Mouse (Mus musculus) cerebellum, postnatal 10 days (tissue): ENCODE results near the gene Atp8b4.
A peak's percentile ranks its signal among the peaks of the same experiment; 100 is the strongest.
"Not testable (repeated sequence)": the region's sequence is repeated elsewhere in the genome, so short reads cannot be mapped to it uniquely, and the experiment has no call there.

Experiments
- DNase-seq, 2 experiments: peaks; one replicate each; pipeline ENCODE4 v3.0.0; 2021; ENCODE audit warnings: mixed read lengths in 2 of 2

The Atp8b4 gene

DNA sequence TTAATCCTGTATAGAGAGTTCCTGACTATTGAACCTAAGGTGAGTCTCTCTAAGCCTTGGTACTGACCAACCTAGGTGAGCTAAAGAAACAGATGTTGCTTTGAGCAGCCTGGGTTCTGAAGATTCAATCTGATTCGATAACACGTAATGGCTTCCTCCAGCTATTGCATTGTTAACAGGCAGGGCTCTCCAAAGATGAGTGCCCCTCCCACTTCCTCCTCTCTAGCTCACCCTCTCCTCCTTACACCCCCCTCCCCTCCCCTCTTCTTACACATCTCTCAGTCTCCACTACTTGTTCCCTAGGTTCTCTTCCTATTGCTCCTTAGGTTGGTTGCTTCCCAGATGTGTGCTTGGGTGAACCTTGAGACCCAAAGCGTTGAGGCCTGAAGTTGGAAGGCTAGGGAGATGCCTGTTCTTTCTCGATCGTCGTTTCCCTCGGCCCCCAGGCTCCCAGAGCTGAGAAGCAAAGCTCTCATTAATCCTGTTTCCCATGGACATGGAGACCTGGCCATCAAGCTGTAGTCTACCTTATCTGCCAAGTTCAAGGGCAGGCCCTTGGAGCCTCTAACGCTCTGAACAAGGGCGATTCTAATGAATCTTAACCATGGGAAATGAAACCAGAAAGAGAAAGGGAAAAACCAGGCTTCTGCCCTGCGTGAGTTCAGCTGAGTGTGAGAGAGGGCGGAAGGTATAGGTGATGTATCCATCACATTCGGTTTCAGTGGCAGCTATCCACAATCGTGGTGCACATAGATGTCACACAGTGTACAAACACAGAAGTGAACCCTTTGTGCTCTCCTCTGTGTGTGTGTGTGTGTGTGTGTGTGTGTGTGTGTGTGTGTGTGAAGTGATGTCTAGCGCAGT, 4.4 kb downstream of the Atp8b4 start:
- no peak for DNase-seq

DNA sequence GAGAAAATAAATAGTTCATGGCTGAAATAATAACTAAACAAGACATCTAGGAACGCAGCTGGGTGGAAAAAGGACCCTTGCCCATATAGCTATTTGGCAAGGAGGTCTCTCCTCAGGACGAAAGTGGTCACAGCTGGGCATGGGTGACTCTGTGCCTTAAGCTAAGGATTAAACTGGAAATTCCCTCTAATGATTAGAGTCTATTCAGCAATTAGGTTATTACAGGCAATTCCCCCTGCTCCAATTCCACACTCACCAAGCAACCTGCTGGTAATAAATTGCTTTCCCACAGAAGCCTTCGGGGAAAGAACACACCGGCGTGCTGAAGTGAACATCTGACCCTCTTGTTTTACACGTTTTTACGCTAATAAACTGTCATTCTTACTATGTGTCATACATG, 5.2 kb downstream of the Atp8b4 start:
- no peak for DNase-seq

DNA sequence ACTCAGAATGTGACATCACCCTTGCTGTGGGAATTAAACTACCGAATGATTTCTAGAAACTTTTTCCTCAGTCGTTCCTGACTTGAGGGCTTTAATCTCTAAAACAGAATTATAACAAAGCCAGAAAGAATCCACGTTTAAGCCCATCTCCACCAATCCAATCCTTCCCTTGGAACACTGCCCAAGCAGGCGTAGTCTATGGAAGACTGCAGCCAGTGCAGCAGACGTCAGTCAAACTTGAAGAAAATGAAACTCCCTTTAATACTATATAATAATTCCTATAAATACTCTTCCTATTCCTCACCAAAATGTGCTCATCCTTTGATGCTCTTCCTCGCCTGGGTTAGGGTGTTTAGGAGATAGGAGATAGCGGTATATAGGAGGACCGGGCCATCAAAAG, 7.2 kb downstream of the Atp8b4 start:
- DNase-seq, result peak; percentile 51 to 57

DNA sequence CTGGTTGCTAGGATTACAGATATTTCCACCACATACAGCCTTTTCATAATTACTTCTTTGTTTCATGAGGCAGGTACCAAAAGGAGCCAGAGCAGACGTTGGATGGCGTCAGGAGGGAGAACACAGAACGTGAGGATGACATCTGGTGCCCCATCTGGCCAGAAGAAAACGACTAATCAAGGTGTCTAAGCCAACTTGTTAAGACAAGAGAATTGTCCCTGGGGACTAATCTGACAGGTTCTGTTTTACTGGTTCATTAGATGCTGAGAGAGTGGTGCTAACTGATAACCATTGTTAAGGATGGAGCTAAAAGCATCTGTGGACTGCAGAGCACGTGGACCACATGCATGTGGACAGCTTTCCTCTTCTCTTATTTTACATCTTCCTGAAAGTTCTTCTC, 7.8 kb downstream of the Atp8b4 start:
- peak; percentile 24 to 37 for DNase-seq

DNA sequence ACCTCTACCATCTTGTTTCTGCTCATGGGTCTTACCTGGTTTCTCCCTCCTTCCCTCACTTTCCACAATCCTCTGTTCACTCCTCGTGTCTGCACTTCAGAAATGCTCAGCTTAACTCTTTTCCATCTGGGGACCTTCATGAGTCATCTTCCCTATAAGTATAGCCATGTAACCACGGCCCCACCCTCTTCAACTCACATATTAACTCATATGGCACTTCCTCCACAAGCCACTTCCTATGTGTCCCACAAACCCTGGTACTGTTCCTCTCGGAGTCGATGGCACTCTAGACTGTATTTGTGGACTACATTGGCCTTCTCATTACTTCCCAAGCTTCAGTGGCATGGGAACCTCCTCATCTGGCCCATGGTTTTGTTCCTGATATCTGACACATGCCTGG, 9.0 kb downstream of the Atp8b4 start:
- DNase-seq, result no peak

DNA sequence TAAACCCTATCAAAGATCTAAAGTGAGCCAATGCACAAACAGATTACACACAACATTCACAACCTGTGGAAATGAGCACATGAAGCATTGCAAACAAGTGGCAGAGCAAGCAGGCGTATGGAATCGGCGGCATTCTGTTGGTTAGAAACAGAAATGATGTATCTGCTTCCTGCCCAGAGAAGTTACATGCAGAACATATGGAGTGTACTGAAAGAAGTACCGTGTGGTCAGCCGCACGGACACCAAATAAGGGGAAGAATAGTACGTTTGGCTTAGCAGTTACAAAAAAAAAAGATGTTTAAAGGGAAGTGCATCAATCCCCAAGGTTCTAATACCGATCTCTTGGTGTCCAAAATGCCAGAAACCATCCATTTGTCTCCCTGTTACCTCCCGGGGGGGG, 9.9 kb downstream of the Atp8b4 start:
- DNase-seq, result no peak

DNA sequence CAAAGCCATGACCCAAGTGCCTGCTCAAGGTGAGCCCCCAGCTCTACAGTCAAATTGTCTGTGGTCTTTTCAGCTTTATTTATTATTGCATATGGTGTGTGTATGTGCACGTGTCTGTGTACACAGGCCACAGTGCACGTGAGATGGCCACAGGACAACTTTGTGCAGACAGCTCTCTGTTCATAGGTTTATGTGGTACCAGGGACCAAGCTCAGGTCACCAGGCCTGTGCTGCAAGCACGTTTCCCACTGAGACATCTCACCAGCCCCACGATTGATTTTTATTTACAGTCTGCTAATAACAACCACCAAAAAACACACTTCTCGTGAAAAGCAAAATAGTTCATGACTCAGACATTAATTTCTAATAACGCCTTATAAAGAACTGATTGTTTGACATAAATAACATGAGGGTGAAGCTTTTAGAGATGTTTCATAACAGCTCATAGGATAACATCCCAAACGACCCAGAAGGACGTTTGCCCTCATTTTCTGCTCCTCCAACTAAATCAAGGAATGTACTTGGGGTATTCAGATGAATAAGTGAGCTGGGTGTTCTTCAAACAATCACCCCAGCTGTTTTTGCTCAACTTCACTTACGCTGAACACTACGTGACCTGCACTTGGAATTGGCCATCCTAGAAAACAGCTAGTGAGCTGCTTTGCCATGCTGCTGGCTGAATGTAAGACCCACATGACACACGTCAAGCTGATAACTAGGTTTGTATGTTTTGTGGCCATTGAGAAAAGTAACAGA, 15.0 kb downstream of the Atp8b4 start:
- no peak for DNase-seq

DNA sequence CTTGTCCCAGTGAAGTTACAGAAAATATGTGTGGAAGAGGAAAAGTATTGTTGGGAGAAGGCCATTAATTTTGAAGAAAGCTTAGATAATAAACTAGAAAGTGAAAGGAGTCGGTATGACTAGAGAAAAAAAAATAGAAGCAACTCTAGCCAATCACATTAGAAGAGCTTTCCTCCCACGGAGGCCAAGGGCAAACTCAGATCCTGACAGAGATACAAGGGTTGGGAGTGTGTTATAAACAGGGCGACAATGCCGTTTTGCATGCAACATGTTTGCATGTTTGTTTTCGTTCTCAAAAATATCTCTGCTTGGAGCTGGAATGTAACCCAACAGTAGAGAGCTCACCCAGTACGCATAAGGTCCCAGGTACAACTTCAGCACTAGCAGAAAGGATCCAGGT, 17.1 kb downstream of the Atp8b4 start:
- DNase-seq, result no peak

DNA sequence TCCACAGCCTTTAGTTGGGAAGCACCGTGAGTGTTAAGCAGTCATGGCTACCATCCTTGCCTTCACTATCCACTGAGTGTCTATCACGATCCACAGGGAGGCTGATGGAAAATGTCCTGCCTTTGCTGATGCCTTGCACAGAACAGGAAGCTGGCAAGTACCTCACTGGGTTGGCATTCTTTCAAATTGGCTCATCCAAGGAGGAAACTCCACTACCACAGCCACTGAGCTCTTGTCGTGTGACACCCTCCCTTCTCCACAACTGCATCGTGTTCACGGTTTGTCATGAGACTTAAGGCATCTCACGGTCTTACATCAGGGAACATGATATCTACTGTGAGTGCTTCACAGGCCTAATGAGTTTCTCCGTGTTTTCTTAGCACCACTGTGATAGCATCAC, 22.9 kb downstream of the Atp8b4 start:
- peak; percentile 74 to 75 for DNase-seq

DNA sequence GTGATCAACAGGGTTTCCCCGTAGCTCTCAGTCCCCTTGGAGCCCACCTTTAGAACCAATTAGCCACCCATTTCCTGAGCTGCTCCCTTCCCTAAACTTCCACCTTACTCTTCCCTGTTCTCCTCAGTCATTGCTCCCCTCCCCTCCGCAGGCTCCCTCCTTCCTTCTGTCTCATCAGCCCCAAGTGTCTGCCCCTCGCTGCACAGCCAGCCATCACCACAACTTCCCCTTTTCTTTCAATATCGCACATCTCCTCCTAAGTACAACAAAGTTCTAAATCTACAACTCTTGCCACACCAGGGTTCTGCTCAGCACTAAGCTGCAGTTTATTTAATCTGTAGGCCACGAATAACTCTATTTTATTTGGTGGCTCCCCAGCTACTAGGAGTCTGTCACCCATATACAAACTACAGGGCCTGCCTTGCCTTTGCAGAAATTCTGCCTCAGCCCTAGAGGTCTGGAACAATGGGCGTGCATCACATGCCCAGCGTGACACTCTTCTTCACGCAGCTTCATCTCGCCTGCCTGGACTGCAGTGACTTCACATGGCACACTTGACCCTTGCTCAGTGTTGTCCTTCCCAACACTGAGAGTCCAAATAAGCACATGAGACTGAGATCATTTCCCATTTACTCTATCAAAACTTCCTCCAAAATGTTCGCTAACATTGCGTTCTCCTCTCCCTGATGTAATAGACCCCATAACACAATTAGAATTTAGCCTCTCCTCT, 24.6 kb downstream of the Atp8b4 start:
- DNase-seq, result no peak

DNA sequence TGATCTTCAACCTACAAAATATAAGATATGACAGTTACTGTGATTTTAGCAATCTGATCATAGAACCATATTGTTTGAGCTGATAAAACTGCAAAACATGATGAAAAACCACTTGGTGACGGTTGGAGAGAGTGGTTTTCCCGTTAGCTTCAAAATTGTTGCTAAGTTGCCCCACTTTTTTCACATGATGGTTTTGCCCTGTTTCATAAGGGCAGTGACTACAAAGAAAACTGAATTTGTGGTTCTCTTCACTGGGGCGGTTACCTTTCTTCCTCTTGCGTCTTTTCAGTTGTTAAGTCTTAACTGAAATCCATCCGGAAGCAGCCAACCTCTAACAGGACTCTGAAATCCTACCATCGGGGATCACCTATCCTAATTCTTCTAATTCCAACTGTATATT, 26.5 kb downstream of the Atp8b4 start:
- DNase-seq, result no peak

DNA sequence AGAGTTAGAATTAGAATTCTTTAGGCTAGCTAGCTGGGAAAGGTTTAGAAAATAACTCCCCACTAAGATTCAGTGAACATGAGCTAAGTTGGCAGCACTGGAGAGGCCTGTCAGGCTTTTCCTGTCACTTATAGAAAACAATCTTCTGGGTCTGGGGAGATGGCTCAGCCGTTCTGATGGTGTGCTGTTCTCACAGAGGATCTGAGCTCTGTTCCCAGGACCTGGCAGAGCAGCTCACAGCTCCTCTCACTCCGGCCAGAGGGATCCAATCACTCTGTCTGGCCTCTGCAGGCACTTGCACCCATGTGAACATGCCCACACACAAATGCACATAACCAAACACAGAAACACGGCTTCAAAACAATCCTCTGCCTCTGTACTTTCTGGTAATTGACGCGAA, 27.6 kb downstream of the Atp8b4 start:
- DNase-seq, result no peak

DNA sequence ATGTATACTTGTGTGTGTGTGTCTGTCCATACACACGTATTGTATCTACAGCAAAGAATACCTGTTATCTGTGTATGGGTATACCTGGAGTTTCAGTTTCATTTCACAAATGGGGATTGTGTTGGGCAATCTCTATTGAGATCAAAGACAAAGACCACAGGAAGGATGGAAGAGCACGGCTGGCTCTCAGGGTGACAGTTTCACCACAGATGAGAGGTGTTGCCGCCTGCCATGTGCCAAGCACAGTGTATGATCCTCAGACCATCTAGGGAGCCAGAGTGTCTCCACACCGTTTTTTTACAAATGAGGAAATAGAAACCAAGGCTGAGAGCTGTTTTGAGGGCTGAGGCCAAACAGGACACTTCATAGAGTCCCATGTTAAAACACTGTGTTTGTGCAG, 32.7 kb downstream of the Atp8b4 start:
- no peak for DNase-seq

DNA sequence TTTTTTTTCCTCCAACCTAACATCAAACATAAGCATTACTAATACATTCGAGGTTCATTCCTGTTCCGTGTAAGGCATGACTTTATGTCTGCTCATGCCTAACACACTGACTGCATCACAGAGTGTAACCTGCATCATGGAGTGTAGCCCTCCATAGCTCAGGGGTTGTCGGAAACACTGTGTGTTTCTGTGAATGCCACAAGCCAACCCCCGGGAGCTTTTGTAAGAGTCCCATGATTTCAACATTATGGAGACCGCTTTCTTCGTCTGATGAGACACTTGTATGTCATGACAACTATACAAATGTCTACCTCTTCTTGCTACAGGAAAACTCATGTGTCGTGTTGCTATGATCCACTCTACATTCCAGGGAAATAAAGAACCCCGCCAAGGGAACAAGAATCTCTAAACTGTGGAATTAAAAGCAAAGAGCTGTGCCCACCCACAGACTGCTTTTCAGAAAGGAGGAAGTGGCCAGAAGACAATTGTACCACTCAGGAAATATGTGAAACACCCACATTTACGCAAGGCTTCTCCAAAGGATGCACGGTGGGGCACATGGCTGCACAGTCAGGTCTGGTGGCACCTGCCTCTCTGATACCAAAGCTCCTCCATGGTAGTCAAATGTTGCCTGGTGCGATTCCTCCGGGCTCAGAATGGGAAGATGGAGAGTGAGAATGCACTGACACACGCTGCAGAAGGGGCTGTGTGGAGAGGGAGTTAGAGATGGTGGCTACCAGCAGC, 33.9 kb downstream of the Atp8b4 start:
- DNase-seq, result no peak

DNA sequence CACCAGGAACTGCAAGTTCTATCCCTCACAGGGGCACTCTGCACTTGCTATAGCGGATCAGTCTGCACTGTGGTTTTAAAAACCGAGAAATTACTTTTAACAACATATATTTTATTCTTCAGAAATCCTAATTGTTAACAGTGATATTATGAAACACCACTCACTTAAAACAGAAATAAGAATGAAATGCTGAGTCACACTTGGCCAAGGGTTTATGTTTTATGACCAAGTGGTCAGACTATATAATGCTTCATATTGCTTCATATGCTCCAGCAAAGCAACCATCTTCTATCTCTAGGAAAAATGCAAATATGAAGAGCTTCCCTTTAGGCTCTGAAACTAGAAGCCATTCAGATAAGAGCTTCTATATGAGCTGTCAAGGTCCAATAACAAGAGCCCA, 41.8 kb downstream of the Atp8b4 start:
- no peak for DNase-seq

DNA sequence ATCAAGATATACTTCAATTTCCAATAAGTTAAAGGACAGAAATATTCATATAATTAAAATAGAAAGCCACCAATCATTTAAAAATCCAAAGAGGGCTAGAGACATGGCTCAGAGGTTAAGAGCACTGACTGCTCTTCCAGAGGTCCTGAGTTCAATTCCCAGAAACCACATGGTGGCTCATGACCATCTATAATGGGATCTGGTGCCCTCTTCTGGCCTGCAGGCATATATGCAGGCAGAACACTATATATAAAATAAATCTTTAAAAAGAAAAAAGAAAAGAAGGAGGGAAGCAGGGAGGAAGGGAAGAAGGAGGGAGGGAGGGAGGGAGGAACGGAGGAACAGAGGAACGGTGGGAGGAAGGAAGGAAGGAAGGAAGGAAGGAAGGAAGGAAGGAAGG, 42.7 kb downstream of the Atp8b4 start:
- DNase-seq, result not testable (repeated sequence)

DNA sequence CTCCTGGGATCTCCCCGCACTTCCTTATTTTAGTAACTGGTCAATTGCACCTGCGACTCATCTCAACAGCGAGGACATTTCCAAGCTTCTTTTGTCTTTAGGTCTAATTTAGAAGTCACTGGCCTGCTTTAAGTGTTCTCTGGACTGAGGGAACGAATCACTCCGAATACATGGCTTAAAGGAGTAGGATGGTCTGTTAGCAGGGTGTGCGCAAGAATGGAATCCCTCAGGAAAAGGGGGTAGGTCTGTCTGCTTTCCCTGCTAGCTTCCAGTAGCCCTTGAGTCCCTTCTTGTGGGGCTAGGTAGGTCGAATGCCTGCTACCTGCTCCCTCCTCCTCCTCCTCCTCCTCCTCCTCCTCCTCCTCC, 49.6 kb downstream of the Atp8b4 start:
- DNase-seq, result no peak

DNA sequence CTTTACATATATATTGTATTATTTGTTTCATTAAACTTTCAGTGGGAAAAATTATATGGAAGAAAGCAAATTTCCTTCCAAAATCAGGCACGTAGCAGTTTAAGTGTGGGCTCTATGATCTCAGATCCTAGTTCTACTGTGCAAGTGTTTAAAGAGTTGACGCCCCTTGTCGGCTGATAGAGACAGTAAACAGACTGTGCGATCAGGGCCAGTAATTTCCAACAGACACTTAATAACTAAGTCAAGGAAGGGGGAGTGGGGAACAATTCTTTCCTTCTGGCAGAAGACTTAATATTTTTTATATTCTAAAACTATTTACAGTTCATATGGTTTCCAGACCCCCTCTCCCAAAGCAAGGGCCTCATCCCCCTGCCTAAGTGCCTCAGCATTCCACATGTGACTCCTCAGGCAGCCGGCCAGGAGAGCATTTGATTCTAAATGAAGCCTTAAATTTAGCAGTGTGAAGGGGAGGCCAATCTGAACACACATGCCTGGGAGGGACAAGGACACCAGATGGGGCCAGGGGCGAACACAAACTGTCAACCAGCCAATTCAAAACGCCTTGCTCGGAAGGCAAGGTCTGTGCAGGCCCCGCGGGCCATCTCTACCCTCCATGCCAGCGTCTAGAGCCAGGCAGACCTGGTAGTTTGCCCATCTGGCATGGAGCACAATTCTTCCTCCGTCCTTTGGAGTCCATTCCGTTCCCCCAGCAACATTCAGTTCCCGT, 50.1 kb downstream of the Atp8b4 start:
- DNase-seq, result peak; percentile 97 to 98

DNA sequence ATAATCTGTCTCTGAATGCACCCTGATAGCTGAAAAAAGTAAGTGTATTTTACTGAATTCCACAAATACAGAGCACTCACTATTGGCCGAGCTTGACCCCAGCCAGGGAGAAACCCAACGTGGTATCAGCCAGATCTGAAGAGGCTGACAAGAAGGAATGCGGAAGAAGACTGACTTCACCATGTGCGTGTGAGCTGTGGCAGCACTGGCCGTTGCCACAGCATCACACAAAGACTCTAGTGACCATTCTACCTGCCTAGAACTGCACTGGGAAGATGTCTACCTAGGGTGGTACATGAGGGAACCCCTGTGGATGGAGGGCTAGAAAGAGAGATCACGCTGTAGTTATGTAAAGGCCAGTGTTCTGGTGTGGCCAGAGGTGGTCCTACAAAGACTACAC, 55.4 kb downstream of the Atp8b4 start:
- no peak for DNase-seq

DNA sequence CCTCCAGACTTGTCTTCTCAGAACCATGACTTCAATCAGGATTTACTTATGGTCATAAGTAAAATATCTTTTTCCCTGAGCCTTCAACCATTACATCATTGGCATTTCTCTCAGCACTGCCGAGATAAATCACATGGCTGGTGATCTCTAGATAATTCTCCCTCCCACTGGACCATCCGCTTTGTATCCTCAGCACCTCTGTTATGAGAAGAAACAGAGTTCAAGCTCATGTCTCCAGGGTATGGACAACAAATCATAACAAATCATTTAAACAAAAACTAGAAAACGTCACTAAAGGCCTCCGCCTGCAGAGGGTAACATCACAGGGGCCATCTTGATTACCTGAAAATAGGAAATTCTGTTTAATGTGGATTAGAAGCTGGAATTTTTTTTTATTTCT, 58.9 kb downstream of the Atp8b4 start:
- DNase-seq, result no peak

DNA sequence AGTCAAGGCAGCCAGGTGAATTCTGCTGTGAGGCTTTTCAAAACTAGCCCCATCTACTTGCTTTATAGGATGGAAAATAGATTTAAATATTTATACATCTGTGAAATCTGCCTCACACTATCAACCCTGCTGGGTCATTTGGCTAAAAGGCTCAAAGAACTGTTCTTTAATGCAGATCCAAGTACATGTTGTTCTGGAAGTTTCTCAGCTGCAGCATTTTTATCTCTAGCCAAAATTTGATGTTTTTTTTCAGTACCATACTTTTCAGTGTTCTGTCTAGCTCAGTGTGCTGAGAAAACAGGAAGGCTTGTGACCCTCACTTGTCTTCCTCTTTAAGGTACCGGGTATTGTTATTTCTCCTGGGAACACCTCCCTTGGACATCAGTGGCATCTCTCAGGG, 65.8 kb downstream of the Atp8b4 start:
- no peak for DNase-seq

DNA sequence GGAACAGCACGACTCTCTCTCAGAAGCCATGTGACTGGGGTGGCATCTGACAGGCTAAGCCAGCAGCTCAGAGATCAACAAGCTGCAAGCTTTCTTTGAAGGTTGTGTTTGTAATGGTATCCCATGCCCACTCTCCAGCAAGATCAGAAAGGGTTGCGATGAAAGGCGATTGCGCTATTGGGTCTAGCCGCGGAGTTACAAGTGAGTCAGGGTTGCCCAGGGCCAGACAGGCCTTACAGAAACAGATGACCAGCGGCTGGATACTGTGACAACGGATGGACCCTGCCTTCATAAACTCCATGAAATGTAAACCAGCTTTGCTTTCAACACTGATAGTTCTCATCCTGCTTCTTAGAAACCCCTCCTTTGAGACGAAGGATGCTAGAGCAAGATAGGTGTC, 66.2 kb downstream of the Atp8b4 start:
- DNase-seq, result no peak
